Mouse (Mus musculus) midbrain, postnatal 0 days (tissue): ENCODE results near the gene Tbr1. TPM values are rescaled to one million over a fixed set of nuclear protein-coding genes. Genes with fewer than 3 reads are reported as not detected.

Experiments
- ATAC-seq: fragments of 200-750 bp; cut with Nextera tagmentation; 2 replicates; pipeline ENCODE4 v1.8.0; 2017; ENCODE audit warnings: moderate number of reproducible peaks, mild to moderate bottlenecking, moderate TSS enrichment, moderate library complexity; ENCODE audit not compliant: low FRiP score
- DNase-seq: peaks from one replicate; pipeline ENCODE4 v3.0.0-alpha.2; 2015; ENCODE audit warnings: low spot score
- H3K27ac ChIP-seq: fragments of 300-500 bp; sonication (generic); 2 replicates; pipeline ENCODE4 v1.5.1; 2014; ENCODE audit warnings: low read depth, mild to moderate bottlenecking, low read length, mixed read lengths
- H3K27me3 ChIP-seq: fragments of 300-500 bp; sonication (generic); 2 replicates; pipeline ENCODE4 v1.6.1; 2014; ENCODE audit warnings: low read length, control low read depth, mixed read lengths; ENCODE audit not compliant: insufficient read depth
- H3K36me3 ChIP-seq: fragments of 300-500 bp; sonication (generic); 2 replicates; pipeline ENCODE4 v1.6.1; 2014; ENCODE audit warnings: low read length, control low read depth, mixed read lengths; ENCODE audit not compliant: insufficient read depth
- H3K4me1 ChIP-seq: fragments of 300-500 bp; sonication (generic); 2 replicates; pipeline ENCODE4 v1.6.1; 2014; ENCODE audit warnings: mild to moderate bottlenecking, control low read depth, antibody characterized with exemption, low read length, mixed read lengths; ENCODE audit not compliant: insufficient read depth
- H3K4me2 ChIP-seq: fragments of 300-500 bp; sonication (generic); 2 replicates; pipeline ENCODE4 v1.6.1; 2014; ENCODE audit warnings: low read depth, mild to moderate bottlenecking, low read length, mixed read lengths; ENCODE audit not compliant: poor library complexity, severe bottlenecking
- H3K4me3 ChIP-seq: fragments of 300-500 bp; sonication (generic); 2 replicates; pipeline ENCODE4 v1.5.1; 2014; ENCODE audit warnings: low read depth, mild to moderate bottlenecking, low read length, moderate library complexity
- H3K9ac ChIP-seq: fragments of 300-500 bp; sonication (generic); replicated peaks from 2 replicates; pipeline ENCODE4 v1.6.1; 2014; ENCODE audit warnings: mild to moderate bottlenecking, low read length, moderate library complexity, mixed read lengths; ENCODE audit not compliant: poor library complexity, severe bottlenecking
- H3K9me3 ChIP-seq: fragments of 300-500 bp; sonication (generic); 2 replicates; pipeline ENCODE4 v1.6.1; 2016; ENCODE audit warnings: low read length, control low read depth
- CTCF ChIP-seq: IDR thresholded peaks from 2 replicates; pipeline ENCODE4 v1.5.1; 2016; ENCODE audit warnings: antibody characterized with exemption, mild to moderate bottlenecking
- WGBS: fragments of 180-500 bp; shearing (Covaris S2); extraction: QIAGEN DNeasy Blood & Tissue Kit; methylation state at CpG from one replicate; pipeline ENCODE4 v1.1.7; 2014; 5-methylcytosine and 5-hydroxymethylcytosine counted together
- polyA plus RNA-seq: library from polyadenylated mRNA; unstranded; fragments of >200 nt; fragmentation: Nextera tagmentation; extraction: Ambion mirVana; gene quantifications from 2 replicates; pipeline ENCODE4 v1.2.1, GENCODE M21; 2015
- total RNA-seq: library from RNA; depleted of rRNA; stranded (reverse); fragments of >200 nt; gene quantifications from 2 replicates; pipeline ENCODE4 v1.2.3, GENCODE M21; 2014

Tbr1 gene
- total and polyA plus RNA-seq, 2 experiments from 2014 or later = 0.60 to 1.1 TPM

GRCm38 (mm10) chr2:61780794-61781193, 21.9 kb upstream of the Tbr1 start:
- TF ChIP-seq CTCF = no peak
- Histone ChIP-seq H3K4me2 (no peak overlapping the region), H3K27ac (no peak overlapping the region), H3K4me1 (no peaks in the 10 kb centered on the region), H3K36me3 (peaks cover 8% of the 10 kb centered on the region; the same call in 1 of the 2 replicates), H3K27me3 (no peaks in the 10 kb centered on the region), H3K9me3 (no peaks in the 10 kb centered on the region), H3K4me3 (no peak overlapping the region), H3K9ac (no peak overlapping the region)
- ATAC-seq (no peak), DNase-seq (no peak)

GRCm38 (mm10) chr2:61794960-61795359, 7.8 kb upstream of the Tbr1 start:
- H3K9ac ChIP-seq = no peak overlapping the region
- ATAC-seq (no peak), DNase-seq (no peak)
- 75% methylated on average over 5 of the region's 5 CpGs for WGBS
- H3K4me2 ChIP-seq = no peak overlapping the region
- 0 out of 2 replicates have a peak, but pooled peaks cover under 1% of the 10 kb centered on the region for H3K36me3 ChIP-seq
- TF ChIP-seq CTCF = no peak
- no peaks in the 10 kb centered on the region for H3K9me3 ChIP-seq
- H3K4me1 ChIP-seq = no peaks in the 10 kb centered on the region
- no peak overlapping the region for H3K27ac ChIP-seq
- H3K27me3 ChIP-seq = no peaks in the 10 kb centered on the region
- no peak overlapping the region for H3K4me3 ChIP-seq

GRCm38 (mm10) chr2:61798048-61798447, 4.7 kb upstream of the Tbr1 start:
- Histone ChIP-seq H3K9me3 (no peaks in the 10 kb centered on the region), H3K4me2 (no peak overlapping the region), H3K36me3 (0 out of 2 replicates have a peak, but pooled peaks cover 4% of the 10 kb centered on the region), H3K27ac (no peak overlapping the region), H3K4me3 (no peak overlapping the region), H3K9ac (no peak overlapping the region), H3K4me1 (no peaks in the 10 kb centered on the region), H3K27me3 (peaks cover 14% of the 10 kb centered on the region)
- TF ChIP-seq CTCF = no peak
- DNase-seq (no peak), ATAC-seq (no peak)
- 100% methylated on average over 1 of the region's 1 CpGs for WGBS

GRCm38 (mm10) chr2:61803443-61804367, 975 bp downstream of the Tbr1 start:
- WGBS = 5% methylated on average over 29 of the region's 29 CpGs
- Histone ChIP-seq H3K9ac (no peak overlapping the region), H3K27ac (no peak overlapping the region), H3K4me3 (no peak overlapping the region), H3K4me1 (no peaks in the 10 kb centered on the region), H3K9me3 (no peaks in the 10 kb centered on the region), H3K4me2 (no peak overlapping the region), H3K27me3 (peaks cover 32% of the 10 kb centered on the region), H3K36me3 (0 out of 2 replicates have a peak, but pooled peaks cover 4% of the 10 kb centered on the region)
- DNase-seq = no peak
- no peak for ATAC-seq
- TF ChIP-seq CTCF = no peak

GRCm38 (mm10) chr2:61804382-61804840, 1.7 kb downstream of the Tbr1 start:
- Histone ChIP-seq H3K4me1 (no peaks in the 10 kb centered on the region), H3K9ac (no peak overlapping the region), H3K27ac (no peak overlapping the region), H3K36me3 (0 out of 2 replicates have a peak, but pooled peaks cover 4% of the 10 kb centered on the region), H3K9me3 (no peaks in the 10 kb centered on the region), H3K4me2 (no peak overlapping the region), H3K27me3 (peaks cover 38% of the 10 kb centered on the region), H3K4me3 (no peak overlapping the region)
- 3% methylated on average over 10 of the region's 10 CpGs for WGBS
- no peak for ATAC-seq
- DNase-seq = no peak
- TF ChIP-seq CTCF = no peak
